Mouse (Mus musculus) WW6 (cell line): ENCODE results near the gene Zfyve9.

Experiments used
- DNase-seq: peaks from one replicate; pipeline ENCODE4 v3.0.0-alpha.2; 2013; ENCODE audit warnings: low read depth, low spot score

Zfyve9 gene

DNA sequence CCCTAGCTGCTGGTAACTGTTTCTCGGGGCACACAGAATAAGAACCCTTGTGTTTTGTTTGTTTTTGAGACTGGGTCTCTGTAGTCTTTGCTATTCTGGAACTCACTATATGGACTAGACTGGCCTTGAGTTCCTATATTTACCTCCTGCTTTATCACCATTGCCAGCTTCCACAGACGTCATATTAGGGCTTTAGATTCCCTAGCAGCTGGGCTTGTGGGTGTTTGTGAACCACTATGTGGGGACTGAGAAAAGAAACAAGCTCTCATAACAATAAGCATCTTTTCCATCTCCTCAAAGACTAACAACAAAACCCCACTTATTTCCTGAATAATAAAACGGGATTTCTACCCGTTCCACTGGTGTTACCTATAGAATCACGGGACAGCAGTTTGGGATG, 169.7 kb downstream of the Zfyve9 start:
- no peak for DNase-seq

DNA sequence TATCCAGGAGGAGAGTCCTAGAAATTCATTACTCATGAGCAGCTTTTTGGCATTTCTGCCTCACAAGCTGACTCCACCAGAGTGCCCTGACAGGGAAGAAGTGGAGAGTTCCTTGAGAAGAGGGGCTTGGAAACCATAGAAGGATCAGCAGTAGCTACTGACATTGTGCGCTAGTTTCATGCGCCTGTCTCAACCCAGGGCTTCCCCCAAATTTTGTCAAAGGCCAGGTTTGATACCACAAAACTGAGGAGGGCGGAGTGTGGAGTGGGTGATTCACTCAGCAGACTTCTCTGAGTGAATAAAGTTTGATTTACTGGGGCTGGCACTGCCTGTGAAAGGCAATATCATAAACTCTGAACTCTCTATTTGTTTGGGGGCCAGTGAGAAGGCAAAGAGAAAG, 171.9 kb downstream of the Zfyve9 start:
- no peak for DNase-seq

DNA sequence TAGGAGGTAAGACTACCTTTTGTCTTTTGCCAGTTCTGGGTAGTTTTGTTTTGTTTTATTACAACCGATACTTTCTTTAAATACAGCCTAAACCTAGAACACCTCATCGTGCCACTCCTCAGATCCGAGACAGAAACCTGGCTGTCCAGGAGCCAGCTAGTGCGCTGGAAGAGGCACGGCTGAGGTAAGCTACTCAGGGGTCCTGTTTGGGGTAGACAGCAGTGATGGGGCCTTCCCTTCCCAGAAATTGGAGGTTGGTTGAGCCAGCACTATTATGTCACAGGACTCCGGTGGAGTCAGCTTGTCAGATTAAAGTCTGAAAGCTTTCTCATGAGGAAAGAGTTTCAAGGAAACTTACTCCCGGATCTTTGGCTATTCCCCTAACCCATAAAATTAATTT, 178.7 kb downstream of the Zfyve9 start:
- no peak for DNase-seq

DNA sequence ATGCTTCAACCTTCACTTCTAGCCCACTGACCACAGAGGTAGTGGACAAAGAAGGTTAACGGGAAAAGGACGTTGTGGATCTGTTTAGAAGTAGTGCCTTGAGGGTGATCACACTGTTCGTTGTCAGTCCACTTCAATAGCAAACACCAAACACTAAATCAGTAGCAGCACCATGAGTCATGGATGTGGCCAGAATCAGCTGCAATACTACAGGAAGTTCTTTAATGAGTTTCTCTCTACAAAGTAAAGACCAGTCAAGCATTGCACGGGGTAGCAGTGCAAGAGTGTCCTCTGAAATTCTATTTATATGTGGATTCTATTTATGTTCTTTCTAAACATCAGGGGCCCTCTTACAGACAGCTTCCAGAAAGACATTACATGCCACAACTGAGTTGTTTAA, 182.3 kb downstream of the Zfyve9 start:
- DNase-seq = no peak

DNA sequence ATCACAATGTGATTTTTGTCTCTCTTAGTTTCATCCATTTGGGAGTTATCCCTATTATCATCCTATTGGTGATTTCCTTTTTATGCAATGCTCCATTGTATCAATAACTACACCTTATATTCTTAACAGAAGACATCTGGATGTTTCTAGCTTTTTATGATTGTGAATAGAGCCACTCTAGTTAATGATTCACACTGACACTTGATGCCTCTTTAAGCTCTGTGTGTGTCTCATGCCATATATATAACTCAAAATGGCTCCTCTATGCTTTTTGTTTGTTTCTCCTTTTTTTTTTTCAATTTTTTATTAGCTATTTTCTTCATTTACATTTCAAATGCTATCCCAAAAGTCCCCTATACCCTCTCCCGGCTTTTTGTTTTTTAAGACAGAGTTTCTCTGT, 184.8 kb downstream of the Zfyve9 start:
- DNase-seq = no peak

DNA sequence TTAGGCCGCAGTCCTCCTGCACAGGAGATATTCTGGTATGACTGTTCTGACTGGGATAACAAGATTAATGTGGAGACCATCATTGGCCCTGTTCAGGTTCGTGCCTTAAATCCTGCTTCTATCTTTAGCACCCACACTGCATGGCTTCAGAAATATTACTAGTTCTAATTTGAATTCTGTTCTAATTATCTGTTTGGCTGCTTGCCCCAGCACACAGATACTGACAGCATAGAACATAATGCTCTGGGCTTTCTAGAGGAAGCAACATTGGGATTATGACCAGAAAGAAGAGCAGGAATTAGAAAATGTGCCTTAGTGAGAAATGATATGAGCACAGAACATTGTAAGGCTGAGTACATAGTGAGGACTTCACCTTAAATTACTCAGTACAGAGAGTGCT, 187.2 kb downstream of the Zfyve9 start:
- no peak for DNase-seq
